Mouse (Mus musculus) CH12.LX (cell line): ENCODE results near the gene Upp2. TPM values are rescaled to one million over a fixed set of nuclear protein-coding genes. Genes with fewer than 3 reads are reported as not detected.

Experiments used
- DNase-seq: peaks from one replicate; pipeline ENCODE4 v3.0.0-alpha.2; 2013; ENCODE audit errors: extremely low read depth
- H3K27ac ChIP-seq: 2 replicates; pipeline ENCODE4 v1.5.1; 2012; ENCODE audit warnings: low read depth, mild to moderate bottlenecking, control low read depth, moderate library complexity; ENCODE audit not compliant: insufficient read depth
- H3K27me3 ChIP-seq: replicated peaks from 2 replicates; pipeline ENCODE3; 2012; ENCODE audit warnings: inconsistent platforms
- H3K36me3 ChIP-seq, 2 experiments: replicated peaks in 1 of 2; 2 replicates each; pipeline versions ENCODE3 to v1.6.1; 2012; ENCODE audit warnings: inconsistent platforms in 1 of 2, low read length in 1 of 2, mild to moderate bottlenecking in 1 of 2, mixed read lengths in 1 of 2, moderate library complexity in 1 of 2; ENCODE audit not compliant: control insufficient read depth in 1 of 2, insufficient read depth in 1 of 2
- H3K4me1 ChIP-seq, 2 experiments: 2 replicates each; pipeline ENCODE4 v1.6.1; 2012; ENCODE audit warnings: inconsistent platforms in 1 of 2, moderate library complexity in 1 of 2; ENCODE audit not compliant: insufficient read depth in 2 of 2, control insufficient read depth in 1 of 2
- H3K4me2 ChIP-seq: 2 replicates; pipeline ENCODE4 v1.6.1; 2012; ENCODE audit warnings: low read depth, mild to moderate bottlenecking, control low read depth; ENCODE audit not compliant: poor library complexity, insufficient read depth, severe bottlenecking
- H3K4me3 ChIP-seq, 3 experiments: fragments of 150-350 bp in 1 of 3; sonication (generic) in 1 of 3; replicated peaks in 1 of 3; 2 replicates each; pipeline versions ENCODE3 to v1.5.1; 2011 to 2012; ENCODE audit warnings: low read depth in 2 of 3, low read length in 2 of 3, mild to moderate bottlenecking in 2 of 3, moderate library complexity in 2 of 3, control low read depth in 1 of 3, improper control_type of control experiment in 1 of 3, inconsistent platforms in 1 of 3, mixed read lengths in 1 of 3; ENCODE audit not compliant: poor library complexity in 1 of 3
- H3K79me2 ChIP-seq: replicated peaks from 2 replicates; pipeline ENCODE4 v1.6.1; 2012; ENCODE audit warnings: mild to moderate bottlenecking, moderate library complexity; ENCODE audit not compliant: control insufficient read depth, poor library complexity, insufficient read depth, severe bottlenecking; ENCODE audit errors: extremely low read depth
- H3K9ac ChIP-seq: 2 replicates; pipeline ENCODE4 v1.6.1; 2012; ENCODE audit warnings: low read depth, mild to moderate bottlenecking, control low read depth, moderate library complexity; ENCODE audit not compliant: insufficient read depth
- H3K9me3 ChIP-seq: replicated peaks from 2 replicates; pipeline ENCODE3; 2012; ENCODE audit warnings: low read length, inconsistent platforms, mixed read lengths
- BHLHE40 ChIP-seq: IDR thresholded peaks from 2 replicates; pipeline ENCODE4 v1.6.1; 2011; ENCODE audit warnings: mild to moderate bottlenecking, low read depth, low read length, improper control_type of control experiment
- CHD1 ChIP-seq: IDR thresholded peaks from 2 replicates; pipeline ENCODE4 v1.6.1; 2012; ENCODE audit warnings: low read depth, low read length, improper control_type of control experiment, inconsistent platforms
- ETS1 ChIP-seq: conservative IDR thresholded peaks from 2 replicates; pipeline ENCODE4 v1.6.1; 2012; ENCODE audit warnings: low read depth, mild to moderate bottlenecking, inconsistent platforms, low read length, improper control_type of control experiment, moderate library complexity
- HCFC1 ChIP-seq: IDR thresholded peaks from 2 replicates; pipeline ENCODE4 v1.6.1; 2012; ENCODE audit warnings: low read depth, mild to moderate bottlenecking, inconsistent platforms, low read length, improper control_type of control experiment
- IRF4 ChIP-seq: IDR thresholded peaks from 2 replicates; pipeline ENCODE4 v1.6.1; 2014; ENCODE audit warnings: low read depth, mild to moderate bottlenecking, inconsistent platforms, low read length, improper control_type of control experiment
- KAT2A ChIP-seq: IDR thresholded peaks from 2 replicates; pipeline ENCODE4 v1.6.1; 2012; ENCODE audit warnings: low read length, improper control_type of control experiment, inconsistent platforms; ENCODE audit not compliant: insufficient replicate concordance
- MAFK ChIP-seq: IDR thresholded peaks from 2 replicates; pipeline ENCODE4 v1.6.1; 2011; ENCODE audit warnings: low read length, improper control_type of control experiment; ENCODE audit not compliant: insufficient replicate concordance
- MAX ChIP-seq: IDR thresholded peaks from 2 replicates; pipeline ENCODE4 v1.6.1; 2011; ENCODE audit warnings: low read length, improper control_type of control experiment
- MEF2A ChIP-seq: IDR thresholded peaks from 2 replicates; pipeline ENCODE4 v1.6.1; 2014; ENCODE audit warnings: low read depth, mild to moderate bottlenecking, inconsistent platforms, low read length, improper control_type of control experiment, borderline replicate concordance
- MXI1 ChIP-seq: IDR thresholded peaks from 2 replicates; pipeline ENCODE4 v1.6.1; 2011; ENCODE audit warnings: mild to moderate bottlenecking, low read depth, low read length, improper control_type of control experiment
- POLR2A ChIP-seq: IDR thresholded peaks from 2 replicates; pipeline ENCODE4 v1.6.1; 2011; ENCODE audit warnings: low read depth, mild to moderate bottlenecking, improper control_type of control experiment, low read length
- POLR2AphosphoS2 ChIP-seq: IDR thresholded peaks from 2 replicates; pipeline ENCODE4 v1.6.1; 2011; ENCODE audit warnings: low read depth, low read length, improper control_type of control experiment
- SIN3A ChIP-seq: IDR thresholded peaks from 2 replicates; pipeline ENCODE4 v1.6.1; 2012; ENCODE audit warnings: low read length, improper control_type of control experiment, inconsistent platforms
- SMC3 ChIP-seq: IDR thresholded peaks from 2 replicates; pipeline ENCODE4 v1.6.1; 2011; ENCODE audit warnings: low read depth, low read length, improper control_type of control experiment
- TCF12 ChIP-seq: IDR thresholded peaks from 2 replicates; pipeline ENCODE4 v1.6.1; 2014; ENCODE audit warnings: low read depth, mild to moderate bottlenecking, inconsistent platforms, low read length, improper control_type of control experiment
- USF2 ChIP-seq: conservative IDR thresholded peaks from 2 replicates; pipeline ENCODE4 v1.6.1; 2011; ENCODE audit warnings: low read depth, low read length, improper control_type of control experiment
- ZMIZ1 ChIP-seq: IDR thresholded peaks from 2 replicates; pipeline ENCODE4 v1.6.1; 2012; ENCODE audit warnings: low read depth, mild to moderate bottlenecking, inconsistent platforms, low read length, improper control_type of control experiment
- ZNF384 ChIP-seq: IDR thresholded peaks from 2 replicates; pipeline ENCODE4 v1.6.1; 2012; ENCODE audit warnings: low read depth, low read length, improper control_type of control experiment, inconsistent platforms
- dilution Hi-C: fragments of 300-500 bp; cut with MboI; formaldehyde crosslinking; loops from 2 replicates; pipeline ENCODE4 v1.14.3; 2020; ENCODE audit warnings: low sequenced_read_pairs; ENCODE audit not compliant: extremely low pct_unique_long_range_greater_than_20kb, extremely low pct_ligation_motif_present
- in situ Hi-C: fragments of 300-500 bp; cut with MboI; formaldehyde crosslinking; loops from 3 replicates; pipeline ENCODE4 v1.14.3; 2019; ENCODE audit warnings: low sequenced_read_pairs, low pct_ligation_motif_present, low pct_unique_long_range_greater_than_20kb, mixed read lengths
- polyA plus RNA-seq: library from polyadenylated mRNA; unstranded; fragments of >175 nt; gene quantifications from 2 replicates; pipeline ENCODE4 v1.2.1, GENCODE M21; 2012; ENCODE audit warnings: low read depth; ENCODE audit not compliant: insufficient read length
- total RNA-seq, 2 experiments: library from RNA; depleted of rRNA; stranded (reverse); fragments of 300-350 nt in 1 of 2; fragments of >200 nt in 1 of 2; gene quantifications; 2 replicates each; pipeline ENCODE4 v1.2.3; 2012 to 2014

Gene Upp2
- total and polyA plus RNA-seq, 3 experiments = not detected

GRCm38 (mm10) chr2:58697501-58697900 lies 130.4 kb downstream of the Upp2 start:
- Histone ChIP-seq H3K4me3 (no peak overlapping the region), H3K27me3 (no peaks in the 10 kb centered on the region), H3K9ac (no peak overlapping the region), H3K4me2 (no peak overlapping the region), H3K79me2 (no peaks in the 10 kb centered on the region), H3K9me3 (peaks cover 59% of the 10 kb centered on the region), H3K4me1 (no peaks in the 10 kb centered on the region), H3K27ac (no peak overlapping the region), H3K36me3 (no peaks in the 10 kb centered on the region)
- no peak for TF ChIP-seq TCF12
- no peak for TF ChIP-seq ZMIZ1
- no peak for TF ChIP-seq BHLHE40
- TF ChIP-seq ETS1 = no peak
- no peak for TF ChIP-seq USF2
- TF ChIP-seq MEF2A = no peak
- no peak for TF ChIP-seq POLR2A
- no peak for TF ChIP-seq SIN3A
- TF ChIP-seq MXI1 = no peak
- no peak for TF ChIP-seq IRF4
- no peak for TF ChIP-seq MAFK
- no peak for TF ChIP-seq SMC3
- TF ChIP-seq ZNF384 = no peak
- no peak for TF ChIP-seq HCFC1
- TF ChIP-seq MAX = no peak
- TF ChIP-seq KAT2A = no peak
- no peak for TF ChIP-seq CHD1
- no peak for DNase-seq
- dilution Hi-C loops (no loop called here), in situ Hi-C loops (no loop called here)

- peaks cover 74% of the 10 kb centered on the region for H3K9me3 ChIP-seq
Observed at GRCm38 (mm10) chr2:58699931-58700330, 132.8 kb downstream of the Upp2 start.

More at GRCm38 (mm10) chr2:58699931-58700330, 132.8 kb downstream of the Upp2 start:
- no peak for DNase-seq
- Histone ChIP-seq H3K27ac (no peak overlapping the region), H3K4me1 (no peaks in the 10 kb centered on the region), H3K9ac (no peak overlapping the region), H3K4me3 (no peak overlapping the region), H3K79me2 (no peaks in the 10 kb centered on the region), H3K36me3 (no peaks in the 10 kb centered on the region), H3K27me3 (no peaks in the 10 kb centered on the region), H3K4me2 (no peak overlapping the region)
- TF ChIP-seq POLR2AphosphoS2 = no peak
- in situ Hi-C loops = no loop called here
- dilution Hi-C loops = no loop called here
